Mouse (Mus musculus): ENCODE data around the gene Zmynd8.

DNA sequence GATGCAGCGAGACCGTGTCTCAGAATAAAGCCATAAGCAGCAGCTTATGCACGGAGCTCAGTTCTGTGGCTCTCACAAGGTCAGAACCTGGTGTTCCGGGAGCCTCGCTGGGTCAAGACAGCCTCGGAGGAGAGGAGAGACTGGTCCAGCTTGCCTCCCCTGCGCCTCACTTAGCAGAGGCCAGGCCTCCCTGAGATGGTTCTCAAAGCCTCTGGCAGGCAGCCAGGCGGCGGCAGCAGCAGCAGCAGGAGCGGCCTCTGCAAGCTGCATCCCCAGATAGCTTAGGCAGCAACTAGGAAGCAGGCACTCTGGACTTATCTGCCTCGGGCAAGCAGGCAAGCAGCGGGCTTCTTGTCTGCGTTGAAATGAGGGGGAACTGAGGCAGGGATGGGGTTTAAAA, 10.4 kb downstream of the Zmynd8 start:
- TF ChIP-seq GATA1 (IDR thresholded peaks at IDR 0.05; ENCODE audit: low read length) = peak; percentile 96
- TF ChIP-seq TAL1 (IDR thresholded peaks at IDR 0.05; ENCODE audit: low read length) = peak; percentile 99
